Mouse (Mus musculus) lung, postnatal 25 days (tissue): ENCODE data around the gene Ext2.
A peak's percentile ranks its signal among the peaks of the same experiment; 100 is the strongest.

Source experiments
- DNase-seq: peaks from one replicate; pipeline ENCODE4 v3.0.0; 2022; ENCODE audit warnings: low spot score

Ext2 gene

GRCm38 (mm10) chr2:93822045-93822749 lies at the start of gene Ext2:
TSS of gene Ext2 (minus strand) at chr2:93822568.
- DNase-seq, result peak; percentile 91

- DNase-seq, result no peak
Observed at GRCm38 (mm10) chr2:93871411-93871925, 49.1 kb upstream of the Ext2 start.

GRCm38 (mm10) chr2:93870842-93871241 lies 48.5 kb upstream of the Ext2 start:
- peak; percentile 65 for DNase-seq

- DNase-seq, result no peak
Observed at GRCm38 (mm10) chr2:93869107-93869600, 46.8 kb upstream of the Ext2 start, which contains the start of gene Accsl. TSS of gene Accsl (minus strand) at chr2:93869157.

- no peak for DNase-seq
Observed at GRCm38 (mm10) chr2:93868566-93868965, 46.2 kb upstream of the Ext2 start.

GRCm38 (mm10) chr2:93863229-93863628 lies 40.9 kb upstream of the Ext2 start:
- no peak for DNase-seq

- no peak for DNase-seq
Observed at GRCm38 (mm10) chr2:93858845-93859244, 36.5 kb upstream of the Ext2 start.

- DNase-seq, result no peak
Observed at GRCm38 (mm10) chr2:93851303-93851702, 28.9 kb upstream of the Ext2 start.

- no peak for DNase-seq
Observed at GRCm38 (mm10) chr2:93850317-93850944, 28.1 kb upstream of the Ext2 start.

- peak; percentile 85 for DNase-seq
Observed at GRCm38 (mm10) chr2:93849505-93850089, 27.2 kb upstream of the Ext2 start, which contains the start of gene Accs. TSS of gene Accs (minus strand) at chr2:93849943.

GRCm38 (mm10) chr2:93841349-93841748 lies 19.0 kb upstream of the Ext2 start:
- DNase-seq, result no peak

- no peak for DNase-seq
Observed at GRCm38 (mm10) chr2:93840109-93840508, 17.7 kb upstream of the Ext2 start.

- DNase-seq, result no peak
Observed at GRCm38 (mm10) chr2:93838931-93839330, 16.6 kb upstream of the Ext2 start.

- no peak for DNase-seq
Observed at GRCm38 (mm10) chr2:93836232-93836785, 13.9 kb upstream of the Ext2 start.

- no peak for DNase-seq
Observed at GRCm38 (mm10) chr2:93835596-93835995, 13.2 kb upstream of the Ext2 start.

- peak; percentile 88 for DNase-seq
Observed at GRCm38 (mm10) chr2:93823519-93823918, 1.2 kb upstream of the Ext2 start.

- no peak for DNase-seq
Observed at GRCm38 (mm10) chr2:93817791-93818190, 4.6 kb downstream of the Ext2 start.

GRCm38 (mm10) chr2:93813343-93813742 lies 9.0 kb downstream of the Ext2 start:
- no peak for DNase-seq

GRCm38 (mm10) chr2:93811812-93812211 lies 10.6 kb downstream of the Ext2 start:
- DNase-seq, result peak; percentile 43

GRCm38 (mm10) chr2:93809931-93810330 lies 12.4 kb downstream of the Ext2 start:
- peak; percentile 38 for DNase-seq

- DNase-seq, result no peak
Observed at GRCm38 (mm10) chr2:93808071-93808470, 14.3 kb downstream of the Ext2 start.

GRCm38 (mm10) chr2:93807440-93807839 lies 14.9 kb downstream of the Ext2 start:
- DNase-seq, result no peak
